Mouse (Mus musculus) embryonic facial prominence, embryonic 15.5 days (tissue): Measurements from ENCODE around the gene Mrrf. TPM values are rescaled to one million over a fixed set of nuclear protein-coding genes. Genes with fewer than 3 reads are reported as not detected.
"Not testable (repeated sequence)": the region's sequence is repeated elsewhere in the genome, so short reads cannot be mapped to it uniquely, and the experiment has no call there.

Source experiments
- ATAC-seq: fragments of 200-750 bp; cut with Nextera tagmentation; 2 replicates; pipeline ENCODE4 v1.8.0; 2017; ENCODE audit warnings: low read depth, moderate TSS enrichment; ENCODE audit not compliant: insufficient number of reproducible peaks, low FRiP score, low TSS enrichment
- H3K27ac ChIP-seq: fragments of 300-500 bp; sonication (generic); replicated peaks from 2 replicates; pipeline ENCODE4 v1.5.1; 2015; ENCODE audit warnings: mild to moderate bottlenecking, inconsistent platforms
- H3K27me3 ChIP-seq: fragments of 300-500 bp; sonication (generic); 2 replicates; pipeline ENCODE4 v1.6.1; 2015; ENCODE audit warnings: inconsistent platforms
- H3K36me3 ChIP-seq: fragments of 300-500 bp; sonication (generic); 2 replicates; pipeline ENCODE4 v1.6.1; 2015; ENCODE audit warnings: mild to moderate bottlenecking, inconsistent platforms
- H3K4me1 ChIP-seq: fragments of 300-500 bp; sonication (generic); 2 replicates; pipeline ENCODE4 v1.6.1; 2015; ENCODE audit warnings: inconsistent platforms
- H3K4me2 ChIP-seq: fragments of 300-500 bp; sonication (generic); replicated peaks from 2 replicates; pipeline ENCODE4 v1.6.1; 2015; ENCODE audit warnings: mild to moderate bottlenecking, inconsistent platforms
- H3K4me3 ChIP-seq: fragments of 300-500 bp; sonication (generic); replicated peaks from 2 replicates; pipeline ENCODE4 v1.5.1; 2015; ENCODE audit warnings: mild to moderate bottlenecking, inconsistent platforms
- H3K9ac ChIP-seq: fragments of 300-500 bp; sonication (generic); 2 replicates; pipeline ENCODE4 v1.6.1; 2015; ENCODE audit warnings: inconsistent platforms
- H3K9me3 ChIP-seq: fragments of 300-500 bp; sonication (generic); replicated peaks from 2 replicates; pipeline ENCODE4 v1.6.1; 2016; ENCODE audit warnings: inconsistent platforms
- WGBS: fragments of 180-500 bp; shearing (Covaris S2); methylation state at CpG from one replicate; pipeline ENCODE4 v1.1.7; 2015; 5-methylcytosine and 5-hydroxymethylcytosine counted together
- polyA plus RNA-seq: library from polyadenylated mRNA; unstranded; fragments of >200 nt; fragmentation: Nextera tagmentation; extraction: Ambion mirVana; gene quantifications from 2 replicates; pipeline ENCODE4 v1.2.1, GENCODE M21; 2015

Mrrf gene
- polyA plus RNA-seq, 1 experiment from 2014 or later, result 21.5 TPM

DNA sequence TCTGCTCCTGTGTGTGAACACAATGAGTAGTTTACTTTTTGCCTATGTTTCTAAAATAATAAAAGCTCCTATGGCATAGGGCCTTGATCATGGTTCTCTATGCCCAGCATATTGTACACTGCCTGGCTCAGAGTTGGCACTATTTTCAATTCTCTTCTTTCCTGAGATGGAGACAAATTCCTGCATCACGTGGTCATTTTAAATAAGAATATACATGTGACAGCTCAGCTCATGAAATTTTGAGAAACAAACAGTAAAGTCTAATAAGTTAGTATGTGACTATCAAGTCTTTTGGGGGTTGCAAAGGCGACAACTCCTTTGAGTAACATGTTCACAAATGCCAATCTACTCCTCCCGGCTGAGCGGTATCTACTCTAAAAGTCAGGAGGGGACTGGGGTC is 302 bp upstream of the Mrrf start:
- no peaks in the 10 kb centered on the region for H3K9me3 ChIP-seq
- H3K4me2 ChIP-seq, result peak overlapping the region; percentile 61
- H3K36me3 ChIP-seq, result peaks cover 27% of the 10 kb centered on the region
- no peak for ATAC-seq
- H3K4me3 ChIP-seq, result peak overlapping the region; percentile 74
- H3K4me1 ChIP-seq, result peaks cover 15% of the 10 kb centered on the region
- under 1% methylated on average over 4 of the region's 4 CpGs for WGBS
- H3K27me3 ChIP-seq, result no peaks in the 10 kb centered on the region
- peak overlapping the region; percentile 87 for H3K27ac ChIP-seq
- peak overlapping the region; percentile 71 for H3K9ac ChIP-seq

DNA sequence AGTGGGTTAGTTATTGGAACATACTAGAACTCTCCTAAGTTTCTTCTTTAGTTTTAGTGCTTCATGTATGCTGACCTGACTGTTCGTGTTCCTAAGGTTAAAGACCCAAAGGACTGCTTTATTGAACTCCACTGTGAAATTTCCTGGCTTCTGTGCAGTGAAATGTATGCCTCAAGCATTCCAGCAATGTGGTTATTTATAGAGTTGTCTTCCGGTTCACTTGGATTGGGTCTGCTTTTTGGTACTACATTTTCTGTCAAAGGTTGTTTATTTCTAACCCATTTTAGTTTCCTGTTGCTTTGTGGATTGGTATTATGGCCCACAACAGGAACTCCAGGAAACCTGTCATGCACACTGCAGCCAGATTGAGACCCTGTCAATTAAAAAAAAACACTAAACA is 2.9 kb downstream of the Mrrf start:
- ATAC-seq, result no peak
- Histone ChIP-seq H3K4me2 (no peak overlapping the region), H3K4me3 (no peak overlapping the region), H3K9me3 (no peaks in the 10 kb centered on the region), H3K36me3 (peaks cover 12% of the 10 kb centered on the region; the same call in 1 of the 2 replicates), H3K9ac (no peak overlapping the region), H3K27me3 (no peaks in the 10 kb centered on the region), H3K27ac (no peak overlapping the region), H3K4me1 (peaks cover 15% of the 10 kb centered on the region)
- WGBS, result 40% methylated on average over 2 of the region's 2 CpGs

DNA sequence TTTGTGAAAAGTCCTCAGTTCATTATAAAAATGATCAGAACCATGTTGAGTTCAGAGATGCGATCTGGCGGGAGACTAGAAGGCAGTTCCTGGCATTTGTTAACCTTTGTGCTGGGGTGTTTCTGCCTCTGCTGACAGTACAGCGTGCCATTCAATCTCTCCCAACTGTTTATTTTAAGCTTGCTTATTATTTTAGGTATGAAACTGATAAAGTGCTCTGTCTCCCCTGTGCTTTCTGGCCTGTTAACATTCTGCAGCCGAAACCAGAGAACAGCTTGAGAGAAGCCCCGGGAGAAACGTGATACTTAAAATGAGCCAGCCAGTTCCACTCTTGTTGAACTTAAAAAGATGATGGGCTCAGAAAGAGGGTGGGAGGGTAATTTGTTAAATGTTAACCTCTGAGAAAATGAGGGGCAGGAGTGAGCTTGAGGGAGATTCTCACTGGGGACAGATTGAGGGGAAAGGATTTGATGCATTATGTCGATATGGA is 12.7 kb downstream of the Mrrf start:
- 39% methylated on average over 7 of the region's 7 CpGs for WGBS

DNA sequence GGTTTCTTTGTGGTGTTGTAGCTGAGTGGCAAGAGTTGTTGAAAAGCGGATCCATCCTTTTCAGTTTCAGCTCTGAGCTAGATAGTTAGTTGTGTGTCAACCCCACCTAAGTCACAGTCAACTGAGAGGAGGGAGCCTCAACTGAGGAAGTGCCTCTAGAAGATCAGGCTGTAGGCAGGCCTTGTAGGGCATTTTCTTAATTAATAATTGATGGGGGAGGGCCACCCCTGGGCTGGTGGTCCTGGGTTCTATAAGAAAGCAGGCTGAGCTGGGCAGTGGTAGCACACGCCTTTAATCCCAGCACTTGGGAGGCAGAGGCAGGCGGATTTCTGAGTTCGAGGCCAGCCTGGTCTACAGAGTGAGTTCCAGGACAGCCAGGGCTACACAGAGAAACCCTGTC is 16.2 kb downstream of the Mrrf start:
- H3K9me3 ChIP-seq, H3K27ac ChIP-seq, H3K4me2 ChIP-seq, H3K27me3 ChIP-seq, ATAC-seq, H3K4me1 ChIP-seq, H3K9ac ChIP-seq, H3K4me3 ChIP-seq: not testable (repeated sequence)
- peaks cover 11% of the 10 kb centered on the region for H3K36me3 ChIP-seq
- 97% methylated on average over 4 of the region's 4 CpGs for WGBS

More for the DNA sequence above, 12.7 kb downstream of the Mrrf start:
- no peaks in the 10 kb centered on the region for H3K9me3 ChIP-seq
- no peak overlapping the region for H3K4me2 ChIP-seq
- H3K36me3 ChIP-seq, result peaks cover 4% of the 10 kb centered on the region; the same call in 1 of the 2 replicates
- no peaks in the 10 kb centered on the region for H3K27me3 ChIP-seq
- no peak overlapping the region for H3K9ac ChIP-seq
- no peak for ATAC-seq
- H3K27ac ChIP-seq, result no peak overlapping the region
- no peak overlapping the region for H3K4me3 ChIP-seq
- no peaks in the 10 kb centered on the region for H3K4me1 ChIP-seq

DNA sequence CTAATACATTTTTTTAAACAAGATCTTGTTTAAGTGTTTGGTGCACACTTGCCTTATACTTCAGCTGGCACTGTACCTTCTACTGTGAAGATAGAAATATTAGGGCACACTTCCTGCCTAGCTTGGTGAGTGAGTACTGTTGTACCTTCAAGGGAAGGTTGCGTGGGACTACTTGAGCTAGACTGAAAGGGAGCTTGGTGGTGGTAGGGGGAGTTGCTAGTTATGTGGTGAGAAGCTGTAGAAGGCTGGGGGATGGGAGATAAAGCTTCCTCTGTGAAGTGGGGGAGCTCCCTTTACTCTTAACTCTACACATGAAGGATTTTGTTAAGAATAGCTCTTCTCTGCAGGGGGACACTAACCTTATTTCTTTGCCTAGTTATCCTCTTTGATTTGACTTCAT is 21.3 kb downstream of the Mrrf start:
- Histone ChIP-seq H3K9ac (no peak overlapping the region), H3K4me2 (no peak overlapping the region), H3K4me1 (no peaks in the 10 kb centered on the region), H3K27ac (no peak overlapping the region), H3K9me3 (no peaks in the 10 kb centered on the region), H3K36me3 (peaks cover 21% of the 10 kb centered on the region), H3K27me3 (no peaks in the 10 kb centered on the region), H3K4me3 (no peak overlapping the region)
- 84% methylated on average over 1 of the region's 1 CpGs for WGBS
- ATAC-seq, result no peak

DNA sequence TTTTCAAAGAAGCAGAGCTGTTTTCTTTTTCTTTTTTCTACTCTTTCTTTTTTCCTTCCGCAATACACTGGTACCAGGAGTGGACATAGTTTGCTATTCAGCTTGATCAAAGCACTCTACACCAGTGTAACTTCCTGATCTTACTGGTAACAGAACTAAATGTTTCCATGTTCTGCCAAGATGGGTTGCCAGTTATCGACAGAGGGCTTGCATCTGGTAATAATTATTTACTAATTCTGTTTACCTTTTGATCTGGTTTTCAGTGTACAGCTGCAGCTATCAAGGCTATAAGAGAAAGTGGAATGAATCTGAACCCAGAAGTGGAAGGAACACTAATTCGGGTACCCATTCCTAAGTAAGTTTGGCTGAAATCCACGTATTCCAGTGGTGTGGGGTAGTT is 23.1 kb downstream of the Mrrf start:
- no peak overlapping the region for H3K4me3 ChIP-seq
- no peak overlapping the region for H3K27ac ChIP-seq
- ATAC-seq, result no peak
- H3K9me3 ChIP-seq, result no peaks in the 10 kb centered on the region
- no peak overlapping the region for H3K9ac ChIP-seq
- WGBS, result 47% methylated on average over 4 of the region's 4 CpGs
- H3K4me1 ChIP-seq, result no peaks in the 10 kb centered on the region
- no peaks in the 10 kb centered on the region for H3K27me3 ChIP-seq
- H3K36me3 ChIP-seq, result peaks cover 13% of the 10 kb centered on the region
- no peak overlapping the region for H3K4me2 ChIP-seq

DNA sequence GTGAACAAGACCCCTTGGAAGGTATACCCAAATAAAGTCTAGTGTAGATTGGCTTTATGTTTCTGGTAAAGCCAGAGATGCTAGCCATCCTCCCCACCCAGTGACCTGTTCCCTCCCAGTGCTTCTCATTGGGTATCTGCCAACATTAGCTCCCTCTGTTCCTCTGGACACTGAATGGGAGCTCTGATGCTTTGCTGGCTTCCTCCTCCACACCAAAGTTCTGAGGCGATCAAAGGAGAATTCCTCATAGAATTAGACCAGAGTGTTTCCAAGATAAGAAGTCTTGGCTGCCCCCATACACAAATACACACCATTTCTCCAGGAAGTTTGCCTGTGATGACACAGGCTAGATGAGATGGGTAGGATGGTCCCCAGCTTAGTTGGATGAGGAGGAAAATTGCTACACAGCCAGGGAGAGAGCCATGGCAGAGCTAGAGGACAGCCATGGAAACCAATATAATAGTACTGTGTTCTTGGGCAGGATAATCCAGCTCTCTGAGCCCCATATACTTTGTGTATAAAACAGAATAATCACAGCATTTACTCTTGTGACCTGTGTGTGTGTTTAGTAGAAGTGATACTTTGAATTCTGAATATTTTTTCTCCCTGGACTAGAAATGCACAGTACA is 31.9 kb downstream of the Mrrf start:
- Histone ChIP-seq H3K27ac (no peak overlapping the region), H3K9ac (no peak overlapping the region), H3K4me2 (no peak overlapping the region), H3K27me3 (no peaks in the 10 kb centered on the region), H3K36me3 (no peaks in the 10 kb centered on the region), H3K4me3 (no peak overlapping the region), H3K9me3 (no peaks in the 10 kb centered on the region), H3K4me1 (peaks cover 19% of the 10 kb centered on the region; the same call in 1 of the 2 replicates)
- WGBS, result 86% methylated on average over 1 of the region's 1 CpGs
- ATAC-seq, result no peak

DNA sequence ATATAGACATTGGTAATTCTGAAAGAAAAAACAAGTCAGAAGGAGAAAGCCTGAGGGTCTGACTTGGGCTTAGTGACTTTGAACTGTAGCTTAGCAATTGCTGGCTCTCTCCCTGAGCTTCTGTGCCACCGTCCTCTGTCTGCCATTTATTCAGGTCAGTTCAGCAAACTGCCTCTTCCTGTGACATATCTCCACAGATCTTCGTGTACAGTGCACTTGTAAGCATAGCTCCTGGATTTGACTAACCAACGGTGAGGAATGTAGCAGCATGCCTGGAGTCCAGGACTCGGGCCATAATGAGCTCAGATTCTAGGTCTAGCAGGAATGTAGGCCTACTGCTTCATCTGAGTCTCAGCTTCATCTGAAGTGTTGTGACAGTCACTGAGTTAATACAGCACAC is 33.0 kb downstream of the Mrrf start:
- Histone ChIP-seq H3K4me2 (no peak overlapping the region), H3K27me3 (no peaks in the 10 kb centered on the region), H3K4me1 (peaks cover 23% of the 10 kb centered on the region; the same call in 1 of the 2 replicates), H3K27ac (no peak overlapping the region), H3K36me3 (no peaks in the 10 kb centered on the region), H3K9me3 (no peaks in the 10 kb centered on the region), H3K9ac (no peak overlapping the region), H3K4me3 (no peak overlapping the region)
- ATAC-seq, result no peak
- WGBS, result 73% methylated on average over 4 of the region's 4 CpGs

DNA sequence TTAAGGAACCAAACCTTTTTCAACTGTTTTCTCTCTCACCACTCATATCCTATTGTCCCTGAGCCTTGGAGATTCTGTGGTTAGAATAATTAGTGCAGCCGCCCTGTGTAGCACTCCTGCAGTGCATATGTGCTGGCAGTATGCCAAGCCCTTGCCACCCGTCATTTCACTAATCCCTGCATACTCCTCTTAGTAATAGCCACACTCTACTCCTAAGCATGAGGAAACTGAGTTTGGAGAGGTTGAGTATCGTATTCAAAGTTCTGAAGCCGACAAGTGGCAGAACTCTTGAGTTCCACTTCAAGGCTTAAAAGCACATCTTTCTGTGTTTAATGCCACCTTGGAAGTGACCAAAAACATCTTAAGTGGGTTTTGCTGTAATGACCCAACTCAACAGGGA is 35.9 kb downstream of the Mrrf start:
- Histone ChIP-seq H3K27ac (peak overlapping the region; percentile 41; the same call in 1 of the 2 replicates), H3K4me2 (no peak overlapping the region), H3K27me3 (no peaks in the 10 kb centered on the region), H3K4me3 (no peak overlapping the region), H3K4me1 (peaks cover 23% of the 10 kb centered on the region; the same call in 1 of the 2 replicates), H3K36me3 (peaks cover 4% of the 10 kb centered on the region; the same call in 1 of the 2 replicates), H3K9ac (no peak overlapping the region), H3K9me3 (no peaks in the 10 kb centered on the region)
- 31% methylated on average over 4 of the region's 4 CpGs for WGBS
- ATAC-seq, result peak; percentile 78

DNA sequence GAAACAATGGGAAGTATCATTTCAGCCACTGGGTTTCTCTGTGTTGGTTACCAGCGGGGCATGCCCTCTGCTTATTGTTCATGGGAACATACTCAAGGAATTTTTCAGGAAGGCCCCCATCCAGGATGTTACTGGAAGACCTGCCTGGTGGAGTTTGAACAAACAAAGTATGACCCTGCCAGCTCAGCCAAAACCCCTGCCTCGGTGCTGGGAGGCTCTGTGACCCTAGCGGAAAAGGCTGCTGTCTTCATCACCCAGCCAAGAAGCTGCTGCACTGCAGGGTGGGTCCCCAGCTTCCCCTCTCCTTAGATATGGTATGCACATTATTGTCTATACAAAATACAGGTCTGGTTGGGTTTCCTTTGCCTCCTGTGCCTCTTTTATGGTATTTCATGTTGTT is 36.4 kb downstream of the Mrrf start:
- Histone ChIP-seq H3K4me2 (no peak overlapping the region), H3K9me3 (no peaks in the 10 kb centered on the region), H3K4me3 (no peak overlapping the region), H3K36me3 (peaks cover 9% of the 10 kb centered on the region; the same call in 1 of the 2 replicates), H3K27ac (0 out of 2 replicates have a peak overlapping the region, but pooled peaks have one; percentile 28), H3K27me3 (no peaks in the 10 kb centered on the region), H3K4me1 (peaks cover 23% of the 10 kb centered on the region; the same call in 1 of the 2 replicates), H3K9ac (no peak overlapping the region)
- 0 out of 2 replicates have a peak, but pooled peaks have one; percentile 17 for ATAC-seq
- WGBS, result 80% methylated on average over 3 of the region's 3 CpGs

DNA sequence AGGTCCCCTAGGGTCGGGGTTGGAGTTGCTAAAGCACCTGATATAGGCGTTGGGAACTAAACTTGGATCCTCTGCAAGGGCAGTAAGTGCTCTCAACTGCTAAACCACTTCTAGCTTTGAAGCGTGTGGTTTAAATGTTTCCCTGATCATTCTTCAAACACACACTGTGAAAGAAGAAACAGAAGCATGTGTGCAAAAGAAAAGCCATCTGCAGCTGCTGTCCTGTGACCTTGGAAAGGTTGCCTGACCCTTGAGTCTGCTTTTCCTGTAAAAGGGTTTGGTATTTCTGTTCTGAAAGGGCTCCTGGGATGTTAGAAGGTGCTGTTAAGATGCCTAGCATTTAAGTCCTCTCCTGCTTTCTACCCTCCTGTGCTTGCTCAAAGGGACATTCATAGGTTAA is 43.3 kb downstream of the Mrrf start:
- peaks cover 19% of the 10 kb centered on the region; the same call in 1 of the 2 replicates for H3K36me3 ChIP-seq
- H3K27ac ChIP-seq, result no peak overlapping the region
- no peak for ATAC-seq
- H3K4me1 ChIP-seq, result peaks cover 12% of the 10 kb centered on the region; the same call in 1 of the 2 replicates
- no peak overlapping the region for H3K9ac ChIP-seq
- 57% methylated on average over 3 of the region's 3 CpGs for WGBS
- H3K4me2 ChIP-seq, result no peak overlapping the region
- H3K27me3 ChIP-seq, result no peaks in the 10 kb centered on the region
- H3K9me3 ChIP-seq, result no peaks in the 10 kb centered on the region
- H3K4me3 ChIP-seq, result no peak overlapping the region
